Mouse (Mus musculus) liver, embryonic 14.5 days (tissue): ENCODE measurements around the gene Myl6b. TPM values are rescaled to one million over a fixed set of nuclear protein-coding genes. Genes with fewer than 3 reads are reported as not detected.
A peak's percentile ranks its signal among the peaks of the same experiment; 100 is the strongest.

Experiments used
- ATAC-seq: fragments of 200-750 bp; cut with Nextera tagmentation; 2 replicates; pipeline ENCODE4 v1.8.0; 2017; ENCODE audit warnings: moderate number of reproducible peaks, mild to moderate bottlenecking, moderate library complexity; ENCODE audit not compliant: insufficient read depth
- DNase-seq, 3 experiments: peaks; one replicate each; pipeline ENCODE4 v3.0.0-alpha.2; 2012 to 2013; ENCODE audit warnings: low read depth in 3 of 3, low spot score in 3 of 3
- H3K27ac ChIP-seq: fragments of 300-500 bp; sonication (generic); 2 replicates; pipeline ENCODE4 v1.5.1; 2014; ENCODE audit warnings: moderate library complexity, mild to moderate bottlenecking, control low read depth, inconsistent platforms
- H3K27me3 ChIP-seq: fragments of 300-500 bp; sonication (generic); 2 replicates; pipeline ENCODE4 v1.6.1; 2014; ENCODE audit warnings: mild to moderate bottlenecking, low read length, moderate library complexity; ENCODE audit not compliant: control insufficient read depth, insufficient read depth
- H3K36me3 ChIP-seq: fragments of 300-500 bp; sonication (generic); replicated peaks from 2 replicates; pipeline ENCODE4 v1.6.1; 2014; ENCODE audit warnings: low read depth; ENCODE audit not compliant: control insufficient read depth, insufficient read depth
- H3K4me1 ChIP-seq, 2 experiments: fragments of 200-500 bp in 1 of 2; fragments of 300-500 bp in 1 of 2; sonication (generic) in 1 of 2; replicated peaks; 2 replicates each; pipeline ENCODE4 v1.6.1; 2012 to 2014; ENCODE audit warnings: antibody characterized with exemption in 1 of 2, inconsistent platforms in 1 of 2, low read length in 1 of 2; ENCODE audit not compliant: control insufficient read depth in 2 of 2, insufficient read depth in 2 of 2
- H3K4me2 ChIP-seq: fragments of 300-500 bp; sonication (generic); 2 replicates; pipeline ENCODE4 v1.6.1; 2014; ENCODE audit warnings: low read depth, mild to moderate bottlenecking, control low read depth, moderate library complexity
- H3K4me3 ChIP-seq, 2 experiments: fragments of 200-500 bp in 1 of 2; fragments of 300-500 bp in 1 of 2; sonication (generic) in 1 of 2; 2 replicates each; pipeline ENCODE4 v1.5.1; 2012 to 2014; ENCODE audit warnings: low read depth in 2 of 2, low read length in 2 of 2, mild to moderate bottlenecking in 2 of 2, control low read depth in 1 of 2, inconsistent platforms in 1 of 2, moderate library complexity in 1 of 2; ENCODE audit not compliant: insufficient read depth in 1 of 2
- H3K9ac ChIP-seq: fragments of 300-500 bp; sonication (generic); replicated peaks from 2 replicates; pipeline ENCODE4 v1.6.1; 2014; ENCODE audit warnings: mild to moderate bottlenecking, control low read depth, moderate library complexity
- H3K9me3 ChIP-seq: fragments of 300-500 bp; sonication (generic); 2 replicates; pipeline ENCODE4 v1.6.1; 2016; ENCODE audit warnings: low read length, mixed read lengths; ENCODE audit not compliant: control insufficient read depth
- CTCF ChIP-seq: IDR thresholded peaks from 2 replicates; pipeline ENCODE4 v1.5.1; 2016; ENCODE audit warnings: antibody characterized with exemption, low read depth, control low read depth
- EP300 ChIP-seq: IDR thresholded peaks from 2 replicates; pipeline ENCODE4 v1.6.1; 2016; ENCODE audit warnings: antibody characterized with exemption, low read depth
- WGBS: fragments of 180-500 bp; shearing (Covaris S2); extraction: QIAGEN DNeasy Blood & Tissue Kit; methylation state at CpG from one replicate; pipeline ENCODE4 v1.1.7; 2014; ENCODE audit not compliant: insufficient replicate concordance; 5-methylcytosine and 5-hydroxymethylcytosine counted together
- polyA plus RNA-seq, 2 experiments: library from polyadenylated mRNA; depleted of rRNA in 1 of 2; stranded (reverse) in 1 of 2; unstranded in 1 of 2; fragments of >200 nt; fragmentation: Nextera tagmentation in 1 of 2; extraction: Ambion mirVana in 1 of 2; gene quantifications; 2 replicates each; pipeline versions ENCODE4 v1.2.1 to v1.2.3; 2012 to 2014

Gene Myl6b
- polyA plus RNA-seq, 2 experiments, result 0.72 to 1.2 TPM

DNA sequence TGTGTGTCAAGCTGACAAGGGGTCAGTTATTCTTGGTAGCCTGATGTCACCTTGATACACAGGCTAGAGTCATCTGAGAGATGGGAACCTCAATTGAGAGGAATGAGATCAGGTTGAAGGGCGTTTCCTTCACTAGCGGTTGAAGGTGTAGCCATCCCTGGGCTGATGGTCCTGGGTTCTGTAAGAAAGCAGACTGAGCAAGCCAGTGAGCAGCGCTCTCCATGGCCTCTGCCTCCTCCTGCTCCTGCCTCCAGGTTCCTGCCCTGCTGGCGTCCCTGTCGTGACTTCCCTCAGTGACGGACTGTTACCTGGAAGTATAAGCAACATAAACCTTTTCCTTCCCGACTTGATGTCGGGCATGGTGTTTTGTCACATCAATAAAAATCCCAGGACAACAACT lies 5.0 kb upstream of the Myl6b start:
- Histone ChIP-seq H3K27me3 (no peaks in the 10 kb centered on the region), H3K9me3 (no peaks in the 10 kb centered on the region), H3K4me1 (peaks cover 10 to 16% of the 10 kb centered on the region in 2 experiments), H3K36me3 (no peaks in the 10 kb centered on the region), H3K4me2 (no peak overlapping the region), H3K27ac (no peak overlapping the region), H3K9ac (no peak overlapping the region), H3K4me3 (no peak overlapping the region)
- WGBS, result 77% methylated on average over 8 of the region's 8 CpGs
- TF ChIP-seq EP300 (no peak), CTCF (no peak)
- ATAC-seq, result no peak
- no peak for DNase-seq

DNA sequence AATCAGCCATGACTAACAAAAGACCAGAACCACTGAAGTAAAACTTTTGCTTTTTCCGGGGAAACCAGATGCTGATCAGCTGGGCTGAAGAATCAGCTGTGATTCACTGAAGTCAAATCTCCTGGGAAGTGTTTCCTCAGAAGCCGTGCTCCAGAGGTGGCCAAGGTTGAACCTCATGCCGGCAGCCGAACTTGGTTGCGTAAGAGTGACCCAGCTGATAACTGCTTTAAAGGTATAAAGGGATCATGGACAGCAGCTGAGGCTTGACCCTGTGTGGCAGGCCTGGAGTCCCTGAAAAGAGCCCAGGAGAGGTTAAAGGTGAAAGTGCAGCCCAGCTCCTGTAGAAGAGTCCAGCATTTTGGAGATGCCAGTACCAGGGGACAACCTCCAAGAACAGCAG lies 3.9 kb upstream of the Myl6b start:
- Histone ChIP-seq H3K4me2 (no peak overlapping the region), H3K4me1 (peaks cover 13 to 19% of the 10 kb centered on the region in 2 experiments), H3K4me3 (no peak overlapping the region), H3K9me3 (no peaks in the 10 kb centered on the region), H3K27ac (no peak overlapping the region), H3K36me3 (no peaks in the 10 kb centered on the region), H3K9ac (no peak overlapping the region), H3K27me3 (no peaks in the 10 kb centered on the region)
- ATAC-seq (no peak), DNase-seq (no peak)
- WGBS, result 63% methylated on average over 5 of the region's 5 CpGs
- TF ChIP-seq EP300, result no peak
- TF ChIP-seq CTCF, result no peak

DNA sequence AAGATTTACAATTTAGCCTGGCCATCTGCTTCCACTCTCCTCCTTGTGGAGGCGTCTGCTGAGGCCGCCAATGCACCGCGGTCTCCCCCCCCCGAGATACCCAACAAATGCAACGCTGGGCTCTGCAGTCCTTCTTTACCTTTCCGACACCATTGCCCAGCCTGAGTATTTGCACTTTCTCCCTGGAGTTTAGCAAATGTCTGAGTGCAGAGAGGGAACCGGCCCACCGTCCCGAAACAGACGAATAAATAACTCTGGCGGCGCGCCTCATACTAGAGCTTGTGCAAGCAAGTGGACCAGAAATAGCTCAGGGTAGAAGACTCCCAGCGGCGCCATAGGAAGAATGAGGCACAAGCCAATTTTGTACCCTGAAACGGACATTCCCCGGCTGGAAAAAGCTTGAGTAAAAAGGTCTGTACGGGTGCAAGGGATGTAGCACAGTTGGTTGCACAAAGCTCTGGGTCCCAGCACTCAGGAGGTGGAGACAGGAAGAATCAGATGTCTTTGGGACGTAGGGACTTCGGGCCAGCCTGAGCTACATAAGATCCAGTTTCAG lies 709 bp upstream of the Myl6b start:
- no peak for TF ChIP-seq EP300
- peak; percentile 9; the same call in 1 of the 2 replicates for TF ChIP-seq CTCF
- DNase-seq, result peak in 1 of 3 experiments; percentile 41
- Histone ChIP-seq H3K9me3 (no peaks in the 10 kb centered on the region), H3K4me1 (peaks cover 10 to 17% of the 10 kb centered on the region in 2 experiments), H3K36me3 (no peaks in the 10 kb centered on the region), H3K9ac (peak overlapping the region; percentile 66), H3K4me3 (peak overlapping the region; percentile 66 to 98), H3K27ac (peak overlapping the region; percentile 79), H3K27me3 (no peaks in the 10 kb centered on the region), H3K4me2 (peak overlapping the region; percentile 83)
- ATAC-seq, result peak; percentile 53
- WGBS, result under 1% methylated on average over 21 of the region's 21 CpGs

DNA sequence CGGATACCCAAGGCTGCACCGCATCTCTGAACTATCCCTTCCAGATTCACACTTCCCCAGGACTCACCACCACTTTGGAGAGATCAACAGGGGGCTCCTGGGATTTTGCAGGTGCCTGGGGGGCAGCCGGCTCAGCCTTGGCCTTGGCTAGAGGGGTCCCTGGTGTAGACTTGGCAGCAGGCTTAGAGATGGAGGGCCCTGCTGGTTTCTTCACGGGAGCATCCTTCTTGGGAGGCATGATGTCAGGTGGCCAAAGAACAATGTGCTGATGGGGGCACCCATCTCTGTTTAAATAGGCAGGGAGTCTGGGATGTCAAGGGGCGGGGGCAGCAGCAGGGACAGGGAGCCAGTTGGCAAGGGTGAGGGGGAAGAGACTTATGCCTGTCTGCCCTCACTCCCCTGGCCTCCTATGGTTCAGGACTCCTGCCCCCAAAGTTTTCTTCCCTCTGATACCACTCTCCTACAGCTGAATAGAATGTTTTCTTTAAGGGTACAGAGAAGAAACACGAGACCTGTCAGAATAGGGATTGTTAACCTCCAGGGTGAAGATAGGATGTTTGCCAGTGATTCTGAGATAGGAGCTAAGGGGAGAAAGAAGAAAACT lies 1.2 kb downstream of the Myl6b start:
- no peaks in the 10 kb centered on the region for H3K36me3 ChIP-seq
- no peak for TF ChIP-seq EP300
- no peak for TF ChIP-seq CTCF
- no peaks in the 10 kb centered on the region for H3K27me3 ChIP-seq
- H3K27ac ChIP-seq, result no peak overlapping the region
- no peaks in the 10 kb centered on the region for H3K9me3 ChIP-seq
- H3K4me3 ChIP-seq, result no peak overlapping the region
- peaks cover 10 to 20% of the 10 kb centered on the region in 2 experiments for H3K4me1 ChIP-seq
- DNase-seq (no peak), ATAC-seq (no peak)
- H3K4me2 ChIP-seq, result no peak overlapping the region
- no peak overlapping the region for H3K9ac ChIP-seq
- 61% methylated on average over 6 of the region's 6 CpGs for WGBS

DNA sequence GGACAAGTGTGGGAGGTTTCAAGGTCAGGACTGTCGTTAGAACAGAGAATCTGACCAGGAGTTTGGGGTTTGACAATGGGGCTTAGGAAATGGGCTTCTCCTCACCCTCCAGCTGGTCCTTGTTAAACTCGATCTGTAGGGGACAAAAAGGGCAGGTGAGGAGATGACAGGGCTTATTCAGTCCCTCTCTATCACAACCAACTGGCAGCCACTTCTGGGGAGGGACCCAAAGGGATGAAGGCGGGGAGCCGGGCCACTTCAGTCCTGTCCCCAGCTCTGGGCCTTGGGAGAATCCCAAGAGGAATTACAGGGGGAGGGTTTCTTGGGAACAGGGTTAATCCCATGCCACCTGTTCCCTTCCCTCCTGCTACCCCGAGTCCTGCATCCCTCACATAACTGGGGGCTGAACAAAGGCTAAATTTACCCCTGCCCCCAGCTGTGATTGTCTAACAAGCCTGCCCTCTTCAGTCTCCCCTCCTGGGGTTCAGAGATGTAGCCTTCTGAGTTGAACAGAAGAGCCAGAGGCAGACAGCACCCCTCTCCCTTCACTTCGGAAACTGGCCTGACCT lies 1.9 kb downstream of the Myl6b start:
- Histone ChIP-seq H3K4me3 (no peak overlapping the region), H3K36me3 (no peaks in the 10 kb centered on the region; the same call in none of the 2 replicates), H3K27ac (no peak overlapping the region), H3K9me3 (no peaks in the 10 kb centered on the region), H3K4me1 (peaks cover 14 to 27% of the 10 kb centered on the region in 2 experiments), H3K9ac (no peak overlapping the region), H3K4me2 (no peak overlapping the region), H3K27me3 (no peaks in the 10 kb centered on the region)
- ATAC-seq (no peak), DNase-seq (no peak)
- TF ChIP-seq CTCF, result no peak
- no peak for TF ChIP-seq EP300
- 60% methylated on average over 6 of the region's 6 CpGs for WGBS
